Mouse (Mus musculus): Measurements from ENCODE around the gene Hrh3. TPM values are rescaled to one million over a fixed set of nuclear protein-coding genes. Genes with fewer than 3 reads are reported as not detected.

The Hrh3 gene
- polyA plus RNA-seq, 1 experiment = 0.16 TPM

DNA sequence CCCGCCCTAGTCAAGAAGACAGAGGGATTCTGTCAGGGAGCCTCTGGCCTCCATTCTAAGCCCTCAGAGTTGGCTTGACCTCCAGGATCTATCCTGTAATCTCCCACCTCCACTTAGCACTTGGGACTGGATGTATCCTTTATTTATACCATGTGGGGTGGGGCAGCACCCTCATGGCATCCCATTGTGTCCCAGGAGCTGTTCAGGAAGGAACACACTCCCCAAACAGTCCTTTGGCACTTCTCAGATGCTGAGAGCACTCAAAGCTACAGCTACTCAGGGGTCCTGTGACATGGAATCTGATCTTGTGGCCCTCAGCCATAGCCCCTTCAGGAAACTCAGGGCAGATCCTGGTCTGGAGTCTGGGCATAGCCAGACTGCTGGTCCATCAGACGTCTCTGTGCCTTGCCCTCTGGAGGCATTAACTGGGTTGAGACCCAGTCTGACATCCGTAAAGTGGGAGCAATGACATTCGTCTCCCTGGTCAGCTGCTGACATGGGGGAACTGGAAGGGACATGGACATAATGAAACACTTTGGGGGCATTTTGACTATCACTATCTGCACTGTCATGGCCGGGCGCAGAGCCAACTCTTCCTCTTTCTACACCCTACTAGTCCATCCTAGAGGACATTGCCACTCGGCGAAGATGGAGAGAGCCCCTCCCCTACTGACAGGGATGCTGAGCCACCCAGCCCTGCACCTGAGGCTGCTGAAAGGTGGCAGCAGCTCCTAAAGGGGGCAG, 12.6 kb upstream of the Hrh3 start:
- no peak for TF ChIP-seq POLR2AphosphoS2 (IDR thresholded peaks at IDR 0.05; ENCODE audit: insufficient read length, low read depth)
- no peak for TF ChIP-seq E2F4 (IDR thresholded peaks at IDR 0.05; ENCODE audit: insufficient read depth)
- TF ChIP-seq MYOD1 (IDR thresholded peaks at IDR 0.05; ENCODE audit: control insufficient read depth in 1 of 3, insufficient read length in 2 of 3, low read depth in 2 of 3) = no peak
- no peak for TF ChIP-seq POLR2A (IDR thresholded peaks at IDR 0.05; ENCODE audit: insufficient read length, low read depth)
- no peak for TF ChIP-seq REST (IDR thresholded peaks at IDR 0.05; ENCODE audit: insufficient read depth, insufficient read length)
- no peak for TF ChIP-seq CEBPB (IDR thresholded peaks at IDR 0.05; ENCODE audit: insufficient read depth, poor library complexity, severe bottlenecking)
- no peak for TF ChIP-seq MYOG (IDR thresholded peaks at IDR 0.05; ENCODE audit: control insufficient read depth in 1 of 3, insufficient read depth in 1 of 3, insufficient read length in 2 of 3, low read depth in 2 of 3)
- TF ChIP-seq TCF12 (IDR thresholded peaks at IDR 0.05; ENCODE audit: insufficient read depth, poor library complexity, severe bottlenecking) = no peak
- TF ChIP-seq SRF (IDR thresholded peaks at IDR 0.05; ENCODE audit: control insufficient read depth, insufficient read length, low read depth) = no peak
- no peak for TF ChIP-seq USF1 (IDR thresholded peaks at IDR 0.05; ENCODE audit: low read depth)
- no peak for TF ChIP-seq MAX (IDR thresholded peaks at IDR 0.05; ENCODE audit: low read depth)
- TF ChIP-seq TCF3 (IDR thresholded peaks at IDR 0.05; ENCODE audit: insufficient read length, low read depth) = no peak
- H3K4me2 ChIP-seq (ENCODE audit: low read depth) = peak overlapping the region; percentile 40
- no peaks in the 10 kb centered on the region for H3K27me3 ChIP-seq (ENCODE audit: control insufficient read depth, insufficient read depth, insufficient read length)
- no peak overlapping the region for H3ac ChIP-seq (ENCODE audit: control insufficient read depth, insufficient read length)
- no peaks in the 10 kb centered on the region for H3K36me3 ChIP-seq (ENCODE audit: control insufficient read depth, insufficient read depth)
- H3K79me2 ChIP-seq (ENCODE audit: control insufficient read depth, insufficient read depth) = peaks cover 19% of the 10 kb centered on the region
- no peak overlapping the region for H3K4me3 ChIP-seq

DNA sequence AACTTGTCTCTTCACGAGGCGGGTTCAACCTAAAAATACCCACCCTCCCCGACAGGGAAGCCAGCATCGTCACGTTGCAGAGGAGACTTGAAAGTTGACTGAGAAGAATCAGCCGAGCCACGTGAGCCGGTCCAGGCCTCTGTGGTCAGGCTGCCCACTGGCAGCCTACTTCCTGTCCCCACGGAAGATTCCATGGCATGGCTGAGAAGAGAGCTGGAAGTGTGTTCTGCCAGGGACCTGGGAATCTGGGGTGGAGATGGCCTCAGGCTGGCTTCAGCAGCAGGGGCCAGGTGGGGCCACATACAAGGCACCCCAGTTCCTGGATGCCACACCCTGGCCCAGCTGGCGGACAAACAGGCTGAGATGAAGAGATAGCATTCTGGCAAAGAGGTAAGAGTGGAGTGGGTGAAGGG, 11.8 kb upstream of the Hrh3 start:
- Histone ChIP-seq H3K4me3 (no peak overlapping the region), H3K36me3 (ENCODE audit: control insufficient read depth, insufficient read depth) (no peaks in the 10 kb centered on the region), H3K4me2 (ENCODE audit: low read depth) (peak overlapping the region; percentile 40), H3K27me3 (ENCODE audit: control insufficient read depth, insufficient read depth, insufficient read length) (peaks cover 5% of the 10 kb centered on the region), H3ac (ENCODE audit: control insufficient read depth, insufficient read length) (no peak overlapping the region), H3K79me2 (ENCODE audit: control insufficient read depth, insufficient read depth) (peaks cover 16% of the 10 kb centered on the region)
- TF ChIP-seq MYOG (IDR thresholded peaks at IDR 0.05; ENCODE audit: control insufficient read depth in 1 of 3, insufficient read depth in 1 of 3, insufficient read length in 2 of 3, low read depth in 2 of 3) = peak in 1 of 3 experiments; percentile 74
- no peak for TF ChIP-seq POLR2A (IDR thresholded peaks at IDR 0.05; ENCODE audit: insufficient read length, low read depth)
- peak in 1 of 3 experiments; percentile 42 for TF ChIP-seq MYOD1 (IDR thresholded peaks at IDR 0.05; ENCODE audit: control insufficient read depth in 1 of 3, insufficient read length in 2 of 3, low read depth in 2 of 3)

- no peaks in the 10 kb centered on the region for H3K36me3 ChIP-seq (ENCODE audit: control insufficient read depth, insufficient read depth)
Measured at GRCm38 (mm10) chr2:180115279-180115678, 11.0 kb upstream of the Hrh3 start.

DNA sequence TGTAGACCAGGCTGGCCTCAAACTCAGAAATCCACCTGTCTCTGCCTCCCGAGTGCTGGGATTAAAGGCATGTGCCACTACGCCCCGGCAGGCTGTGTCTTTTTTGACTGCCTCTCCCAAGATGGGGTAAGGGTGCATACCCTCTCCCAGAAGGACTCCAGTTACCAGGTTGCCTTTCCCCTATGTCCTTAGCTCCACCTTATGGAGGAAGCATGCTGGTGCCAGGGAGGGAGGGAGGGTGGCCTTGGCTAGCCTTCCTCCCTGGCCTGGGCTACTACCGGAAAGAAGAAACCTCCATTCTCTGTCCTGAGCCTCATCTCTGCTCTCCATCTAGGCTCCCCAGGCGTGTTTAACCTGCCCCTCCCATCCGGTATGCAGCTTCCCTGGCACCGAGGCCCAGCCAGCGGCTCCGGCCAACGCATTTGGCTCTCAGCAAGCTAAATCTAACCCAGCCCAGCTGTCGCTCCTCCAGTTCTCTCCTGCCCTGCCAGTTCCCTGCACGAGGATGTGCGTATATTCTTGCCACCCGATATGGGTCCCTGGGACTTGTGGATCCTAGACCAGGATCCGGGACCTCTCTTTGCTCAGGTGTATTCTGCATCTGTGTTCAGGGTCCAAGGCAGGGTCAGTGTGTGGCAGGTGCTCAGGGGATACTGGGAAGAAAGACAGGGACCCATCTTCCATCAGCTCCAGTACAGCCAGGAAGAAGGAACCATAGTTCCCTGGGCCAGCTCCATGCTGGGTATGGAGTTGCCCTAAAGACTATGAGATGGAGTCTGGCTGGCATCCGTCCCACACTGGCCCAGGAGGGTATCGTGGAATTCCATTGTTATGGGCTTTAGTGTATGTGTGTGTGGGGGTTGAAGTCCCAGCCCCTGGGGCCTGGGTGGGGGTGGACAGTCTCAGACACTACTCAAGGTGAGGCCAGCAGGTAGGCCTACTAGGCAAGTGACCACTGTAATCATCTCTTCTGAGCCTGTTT, 9.9 kb upstream of the Hrh3 start:
- Histone ChIP-seq H3K36me3 (ENCODE audit: control insufficient read depth, insufficient read depth) (no peaks in the 10 kb centered on the region), H3K4me2 (ENCODE audit: low read depth) (peak overlapping the region; percentile 40), H3ac (ENCODE audit: control insufficient read depth, insufficient read length) (no peak overlapping the region), H3K27me3 (ENCODE audit: control insufficient read depth, insufficient read depth, insufficient read length) (peaks cover 21% of the 10 kb centered on the region), H3K79me2 (ENCODE audit: control insufficient read depth, insufficient read depth) (no peaks in the 10 kb centered on the region), H3K4me3 (no peak overlapping the region)
- TF ChIP-seq TCF12 (IDR thresholded peaks at IDR 0.05; ENCODE audit: insufficient read depth, poor library complexity, severe bottlenecking) = peak; percentile 54
- no peak for TF ChIP-seq CEBPB (IDR thresholded peaks at IDR 0.05; ENCODE audit: insufficient read depth, poor library complexity, severe bottlenecking)
- peak; percentile 41 to 90 (median 77) for TF ChIP-seq MYOD1 (IDR thresholded peaks at IDR 0.05; ENCODE audit: control insufficient read depth in 1 of 3, insufficient read length in 2 of 3, low read depth in 2 of 3)
- TF ChIP-seq MYOG (IDR thresholded peaks at IDR 0.05; ENCODE audit: control insufficient read depth in 1 of 3, insufficient read depth in 1 of 3, insufficient read length in 2 of 3, low read depth in 2 of 3) = peak; percentile 74 to 93 (median 88)
- TF ChIP-seq POLR2AphosphoS2 (IDR thresholded peaks at IDR 0.05; ENCODE audit: insufficient read length, low read depth) = no peak
- no peak for TF ChIP-seq REST (IDR thresholded peaks at IDR 0.05; ENCODE audit: insufficient read depth, insufficient read length)
- no peak for TF ChIP-seq MAX (IDR thresholded peaks at IDR 0.05; ENCODE audit: low read depth)

More at GRCm38 (mm10) chr2:180115279-180115678, 11.0 kb upstream of the Hrh3 start:
- H3K79me2 ChIP-seq (ENCODE audit: control insufficient read depth, insufficient read depth) = peaks cover 8% of the 10 kb centered on the region
- no peak overlapping the region for H3ac ChIP-seq (ENCODE audit: control insufficient read depth, insufficient read length)
- no peak overlapping the region for H3K4me3 ChIP-seq
- peaks cover 11% of the 10 kb centered on the region for H3K27me3 ChIP-seq (ENCODE audit: control insufficient read depth, insufficient read depth, insufficient read length)
- H3K4me2 ChIP-seq (ENCODE audit: low read depth) = peak overlapping the region; percentile 40
- no peak for TF ChIP-seq CEBPB (IDR thresholded peaks at IDR 0.05; ENCODE audit: insufficient read depth, poor library complexity, severe bottlenecking)
- peak in 1 of 3 experiments; percentile 65 for TF ChIP-seq MYOG (IDR thresholded peaks at IDR 0.05; ENCODE audit: control insufficient read depth in 1 of 3, insufficient read depth in 1 of 3, insufficient read length in 2 of 3, low read depth in 2 of 3)

DNA sequence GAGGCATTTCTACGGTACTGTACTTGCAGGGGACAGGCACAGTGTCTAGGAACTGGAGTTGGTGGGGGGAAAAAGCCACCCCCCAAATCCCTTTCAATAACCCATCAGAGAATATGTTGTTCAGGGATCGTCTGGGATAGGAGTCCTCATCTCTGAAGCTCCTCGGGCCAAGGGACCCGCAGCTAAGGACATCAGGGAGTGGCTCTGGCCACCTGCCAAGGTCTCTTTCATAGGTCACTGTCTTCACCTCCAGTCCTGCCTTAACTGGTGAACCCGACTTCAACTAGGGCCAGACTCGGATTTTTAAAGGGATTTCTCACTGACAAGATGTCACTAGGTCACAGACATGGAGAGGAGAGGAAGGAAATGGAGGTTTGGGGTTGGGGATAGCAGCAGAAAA, 4.0 kb upstream of the Hrh3 start:
- Histone ChIP-seq H3K4me3 (no peak overlapping the region), H3K4me2 (ENCODE audit: low read depth) (no peak overlapping the region), H3K79me2 (ENCODE audit: control insufficient read depth, insufficient read depth) (no peaks in the 10 kb centered on the region), H3K27me3 (ENCODE audit: control insufficient read depth, insufficient read depth, insufficient read length) (peaks cover 53% of the 10 kb centered on the region), H3K36me3 (ENCODE audit: control insufficient read depth, insufficient read depth) (no peaks in the 10 kb centered on the region), H3ac (ENCODE audit: control insufficient read depth, insufficient read length) (no peak overlapping the region)
- TF ChIP-seq POLR2AphosphoS2 (IDR thresholded peaks at IDR 0.05; ENCODE audit: insufficient read length, low read depth) (no peak), CEBPB (IDR thresholded peaks at IDR 0.05; ENCODE audit: insufficient read depth, poor library complexity, severe bottlenecking) (no peak), SRF (IDR thresholded peaks at IDR 0.05; ENCODE audit: control insufficient read depth, insufficient read length, low read depth) (no peak), POLR2A (IDR thresholded peaks at IDR 0.05; ENCODE audit: insufficient read length, low read depth) (no peak), E2F4 (IDR thresholded peaks at IDR 0.05; ENCODE audit: insufficient read depth) (no peak), REST (IDR thresholded peaks at IDR 0.05; ENCODE audit: insufficient read depth, insufficient read length) (no peak), USF1 (IDR thresholded peaks at IDR 0.05; ENCODE audit: low read depth) (no peak), MAX (IDR thresholded peaks at IDR 0.05; ENCODE audit: low read depth) (no peak), MYOG (IDR thresholded peaks at IDR 0.05; ENCODE audit: control insufficient read depth in 1 of 3, insufficient read depth in 1 of 3, insufficient read length in 2 of 3, low read depth in 2 of 3) (no peak), TCF12 (IDR thresholded peaks at IDR 0.05; ENCODE audit: insufficient read depth, poor library complexity, severe bottlenecking) (no peak), MYOD1 (IDR thresholded peaks at IDR 0.05; ENCODE audit: control insufficient read depth in 1 of 3, insufficient read length in 2 of 3, low read depth in 2 of 3) (no peak), TCF3 (IDR thresholded peaks at IDR 0.05; ENCODE audit: insufficient read length, low read depth) (no peak)

All from myocyte (in vitro differentiated cells).